Mouse (Mus musculus): ENCODE measurements around the gene Cab39l. TPM values are rescaled to one million over a fixed set of nuclear protein-coding genes. Genes with fewer than 3 reads are reported as not detected.

Cab39l gene
- polyA plus RNA-seq, 1 experiment = 5.2 TPM

GRCm38 (mm10) chr14:59625158-59625805, 184.5 kb downstream of the Cab39l start, which contains the start of gene Shisa2:
Gene Shisa2 (plus strand): TSS chr14:59625308.
- Histone ChIP-seq H3K36me3 (ENCODE audit: control insufficient read depth, insufficient read depth, low read length) (no peaks in the 10 kb centered on the region), H3K4me1 (ENCODE audit: control insufficient read depth, insufficient read depth, insufficient read length) (peaks cover 4% of the 10 kb centered on the region; the same call in 1 of the 2 replicates), H3K27me3 (ENCODE audit: control insufficient read depth, insufficient read depth, low read length) (peaks cover 9% of the 10 kb centered on the region), H3K4me3 (ENCODE audit: extremely low read depth, insufficient read depth, insufficient read length) (peak within 1 kb of the TSS; percentile 38), H3K27ac (ENCODE audit: insufficient read depth, low read length) (0 out of 2 replicates have a peak within 1 kb of the TSS, but pooled peaks have one; percentile 18)
- no peak for TF ChIP-seq CTCF (IDR thresholded peaks at IDR 0.05; ENCODE audit: extremely low read depth, insufficient read depth, insufficient read length, insufficient replicate concordance)
- no peak for TF ChIP-seq POLR2A (IDR thresholded peaks at IDR 0.05; ENCODE audit: low read depth, low read length)
- DNase-seq (ENCODE audit: low read depth in 1 of 2, low spot score in 2 of 2) = peak in 1 of 2 experiments; percentile 9
- WGBS = under 1% methylated on average over 65 of the region's 65 CpGs

DNA sequence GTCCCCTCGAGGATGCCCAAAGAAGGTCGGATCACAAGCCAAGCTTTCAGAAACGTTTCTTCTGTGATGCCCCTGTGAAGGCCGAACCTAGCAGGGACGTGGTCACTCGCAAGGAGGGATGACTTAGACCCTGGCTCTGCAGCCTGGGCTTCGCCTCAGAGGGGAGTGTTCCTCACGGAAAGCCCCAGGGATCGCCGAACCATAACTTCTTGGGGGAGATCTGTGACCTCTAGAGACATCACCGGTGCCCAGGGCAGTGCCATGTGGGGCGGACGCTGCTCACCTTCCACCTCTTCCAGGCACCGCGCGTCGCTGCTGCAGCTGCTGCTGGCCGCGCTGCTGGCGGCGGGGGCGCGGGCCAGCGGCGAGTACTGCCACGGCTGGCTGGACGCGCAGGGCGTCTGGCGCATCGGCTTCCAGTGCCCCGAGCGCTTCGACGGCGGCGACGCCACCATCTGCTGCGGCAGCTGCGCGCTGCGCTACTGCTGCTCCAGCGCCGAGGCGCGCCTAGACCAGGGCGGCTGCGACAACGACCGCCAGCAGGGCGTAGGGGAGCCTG, 185.1 kb downstream of the Cab39l start:
- DNase-seq (ENCODE audit: low read depth in 1 of 2, low spot score in 2 of 2) = no peak
- 0 out of 2 replicates have a peak overlapping the region, but pooled peaks have one; percentile 18 for H3K27ac ChIP-seq (ENCODE audit: insufficient read depth, low read length)
- H3K27me3 ChIP-seq (ENCODE audit: control insufficient read depth, insufficient read depth, low read length) = peaks cover 9% of the 10 kb centered on the region
- WGBS = 2% methylated on average over 51 of the region's 51 CpGs
- peak overlapping the region; percentile 38 for H3K4me3 ChIP-seq (ENCODE audit: extremely low read depth, insufficient read depth, insufficient read length)
- peaks cover 4% of the 10 kb centered on the region; the same call in 1 of the 2 replicates for H3K4me1 ChIP-seq (ENCODE audit: control insufficient read depth, insufficient read depth, insufficient read length)
- no peaks in the 10 kb centered on the region for H3K36me3 ChIP-seq (ENCODE audit: control insufficient read depth, insufficient read depth, low read length)
- TF ChIP-seq POLR2A (IDR thresholded peaks at IDR 0.05; ENCODE audit: low read depth, low read length) = no peak
- no peak for TF ChIP-seq CTCF (IDR thresholded peaks at IDR 0.05; ENCODE audit: extremely low read depth, insufficient read depth, insufficient read length, insufficient replicate concordance)

DNA sequence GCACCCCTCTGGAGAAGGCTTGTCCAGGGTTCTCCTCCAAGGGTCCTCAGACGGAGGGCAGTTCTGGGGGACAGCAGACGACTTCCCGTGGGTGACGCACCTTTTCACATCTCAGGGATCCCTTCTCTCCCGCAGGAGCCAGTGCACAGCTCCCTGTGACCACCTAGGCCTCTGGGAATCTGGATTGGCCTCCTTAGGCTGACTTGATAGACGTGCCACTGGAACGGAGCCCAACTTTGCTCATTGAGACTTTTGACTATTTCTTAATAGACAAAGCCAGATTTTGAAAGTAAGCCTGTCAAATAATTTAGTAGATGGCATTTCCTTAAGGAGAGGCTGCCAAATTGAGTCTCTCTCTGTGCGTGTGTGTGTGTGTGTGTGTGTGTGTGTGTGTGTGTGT, 185.9 kb downstream of the Cab39l start:
- Histone ChIP-seq H3K36me3 (ENCODE audit: control insufficient read depth, insufficient read depth, low read length) (no peaks in the 10 kb centered on the region), H3K4me3 (ENCODE audit: extremely low read depth, insufficient read depth, insufficient read length) (no peak overlapping the region), H3K4me1 (ENCODE audit: control insufficient read depth, insufficient read depth, insufficient read length) (peaks cover 4% of the 10 kb centered on the region; the same call in 1 of the 2 replicates), H3K27ac (ENCODE audit: insufficient read depth, low read length) (no peak overlapping the region), H3K27me3 (ENCODE audit: control insufficient read depth, insufficient read depth, low read length) (peaks cover 9% of the 10 kb centered on the region)
- TF ChIP-seq CTCF (IDR thresholded peaks at IDR 0.05; ENCODE audit: extremely low read depth, insufficient read depth, insufficient read length, insufficient replicate concordance) (no peak), POLR2A (IDR thresholded peaks at IDR 0.05; ENCODE audit: low read depth, low read length) (no peak)
- DNase-seq (ENCODE audit: low read depth in 1 of 2, low spot score in 2 of 2) = no peak
- 72% methylated on average over 8 of the region's 8 CpGs for WGBS

- peaks cover 9% of the 10 kb centered on the region for H3K27me3 ChIP-seq (ENCODE audit: control insufficient read depth, insufficient read depth, low read length)
- 76% methylated on average over 9 of the region's 9 CpGs for WGBS
Measured at GRCm38 (mm10) chr14:59627142-59627680, 186.4 kb downstream of the Cab39l start.

GRCm38 (mm10) chr14:59627823-59628222, 187.1 kb downstream of the Cab39l start:
- no peaks in the 10 kb centered on the region for H3K36me3 ChIP-seq (ENCODE audit: control insufficient read depth, insufficient read depth, low read length)
- WGBS = 77% methylated on average over 7 of the region's 7 CpGs
- H3K4me3 ChIP-seq (ENCODE audit: extremely low read depth, insufficient read depth, insufficient read length) = no peak overlapping the region
- H3K27me3 ChIP-seq (ENCODE audit: control insufficient read depth, insufficient read depth, low read length) = peaks cover 9% of the 10 kb centered on the region
- TF ChIP-seq POLR2A (IDR thresholded peaks at IDR 0.05; ENCODE audit: low read depth, low read length) = no peak
- TF ChIP-seq CTCF (IDR thresholded peaks at IDR 0.05; ENCODE audit: extremely low read depth, insufficient read depth, insufficient read length, insufficient replicate concordance) = no peak
- no peak for DNase-seq (ENCODE audit: low read depth in 1 of 2, low spot score in 2 of 2)
- no peak overlapping the region for H3K27ac ChIP-seq (ENCODE audit: insufficient read depth, low read length)
- H3K4me1 ChIP-seq (ENCODE audit: control insufficient read depth, insufficient read depth, insufficient read length) = peaks cover 4% of the 10 kb centered on the region; the same call in 1 of the 2 replicates

More at GRCm38 (mm10) chr14:59627142-59627680, 186.4 kb downstream of the Cab39l start:
- Histone ChIP-seq H3K27ac (ENCODE audit: insufficient read depth, low read length) (no peak overlapping the region), H3K4me3 (ENCODE audit: extremely low read depth, insufficient read depth, insufficient read length) (no peak overlapping the region), H3K4me1 (ENCODE audit: control insufficient read depth, insufficient read depth, insufficient read length) (peaks cover 4% of the 10 kb centered on the region; the same call in 1 of the 2 replicates), H3K36me3 (ENCODE audit: control insufficient read depth, insufficient read depth, low read length) (no peaks in the 10 kb centered on the region)
- TF ChIP-seq CTCF (IDR thresholded peaks at IDR 0.05; ENCODE audit: extremely low read depth, insufficient read depth, insufficient read length, insufficient replicate concordance) (no peak), POLR2A (IDR thresholded peaks at IDR 0.05; ENCODE audit: low read depth, low read length) (no peak)
- DNase-seq (ENCODE audit: low read depth in 1 of 2, low spot score in 2 of 2) = no peak

DNA sequence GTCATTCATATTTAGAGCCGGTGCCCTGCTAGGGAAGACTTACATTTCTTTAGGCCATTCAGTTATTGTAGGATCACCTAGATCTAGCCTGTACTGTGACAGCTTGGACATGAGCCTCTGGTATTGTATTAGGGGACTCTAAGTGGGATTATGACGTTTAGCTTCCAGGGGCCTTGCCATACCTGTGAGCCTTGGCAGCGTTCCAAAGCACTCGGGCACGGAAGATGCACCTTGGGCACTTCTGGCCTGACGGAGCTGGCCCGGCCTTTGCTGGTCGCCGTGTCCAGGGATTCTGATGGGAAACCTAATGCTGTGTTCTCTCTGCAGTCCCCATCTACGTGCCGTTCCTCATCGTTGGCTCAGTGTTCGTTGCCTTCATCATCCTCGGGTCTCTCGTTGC, 188.5 kb downstream of the Cab39l start:
- DNase-seq (ENCODE audit: low read depth in 1 of 2, low spot score in 2 of 2) = no peak
- peaks cover 4% of the 10 kb centered on the region; the same call in 1 of the 2 replicates for H3K4me1 ChIP-seq (ENCODE audit: control insufficient read depth, insufficient read depth, insufficient read length)
- no peak overlapping the region for H3K27ac ChIP-seq (ENCODE audit: insufficient read depth, low read length)
- H3K27me3 ChIP-seq (ENCODE audit: control insufficient read depth, insufficient read depth, low read length) = peaks cover 9% of the 10 kb centered on the region
- WGBS = 94% methylated on average over 15 of the region's 15 CpGs
- no peak for TF ChIP-seq CTCF (IDR thresholded peaks at IDR 0.05; ENCODE audit: extremely low read depth, insufficient read depth, insufficient read length, insufficient replicate concordance)
- H3K4me3 ChIP-seq (ENCODE audit: extremely low read depth, insufficient read depth, insufficient read length) = no peak overlapping the region
- no peaks in the 10 kb centered on the region for H3K36me3 ChIP-seq (ENCODE audit: control insufficient read depth, insufficient read depth, low read length)
